Mouse (Mus musculus) heart, embryonic 14.5 days (tissue): ENCODE data around the gene Olfr1416. TPM values are rescaled to one million over a fixed set of nuclear protein-coding genes. Genes with fewer than 3 reads are reported as not detected.
A peak's percentile ranks its signal among the peaks of the same experiment; 100 is the strongest.

Experiments used
- ATAC-seq: fragments of 200-750 bp; cut with Nextera tagmentation; 2 replicates; pipeline ENCODE4 v1.8.0; 2017; ENCODE audit warnings: low read depth, moderate TSS enrichment; ENCODE audit not compliant: insufficient number of reproducible peaks, insufficient read depth, low FRiP score
- H3K27ac ChIP-seq, 2 experiments: fragments of 200-500 bp in 1 of 2; fragments of 300-500 bp in 1 of 2; sonication (generic) in 1 of 2; replicated peaks in 1 of 2; 2 replicates each; pipeline ENCODE4 v1.5.1; 2012 to 2014; ENCODE audit warnings: low read depth in 2 of 2, low read length in 2 of 2, control low read depth in 1 of 2, mild to moderate bottlenecking in 1 of 2, mixed read lengths in 1 of 2; ENCODE audit not compliant: control insufficient read depth in 1 of 2, insufficient read depth in 1 of 2
- H3K27me3 ChIP-seq: fragments of 300-500 bp; sonication (generic); 2 replicates; pipeline ENCODE4 v1.6.1; 2014; ENCODE audit warnings: mild to moderate bottlenecking, low read length, control low read depth; ENCODE audit not compliant: control insufficient read depth, insufficient read depth
- H3K36me3 ChIP-seq: fragments of 300-500 bp; sonication (generic); 2 replicates; pipeline ENCODE4 v1.6.1; 2014; ENCODE audit warnings: mild to moderate bottlenecking, control low read depth, low read length, mixed read lengths; ENCODE audit not compliant: control insufficient read depth, insufficient read depth
- H3K4me1 ChIP-seq, 2 experiments: fragments of 200-500 bp in 1 of 2; fragments of 300-500 bp in 1 of 2; sonication (generic) in 1 of 2; 2 replicates each; pipeline ENCODE4 v1.6.1; 2012 to 2014; ENCODE audit warnings: low read length in 2 of 2, control low read depth in 1 of 2, mixed read lengths in 1 of 2; ENCODE audit not compliant: control insufficient read depth in 2 of 2, insufficient read depth in 2 of 2
- H3K4me2 ChIP-seq: fragments of 300-500 bp; sonication (generic); 2 replicates; pipeline ENCODE4 v1.6.1; 2014; ENCODE audit warnings: mild to moderate bottlenecking, low read length
- H3K4me3 ChIP-seq, 2 experiments: fragments of 200-500 bp in 1 of 2; fragments of 300-500 bp in 1 of 2; sonication (generic) in 1 of 2; 2 replicates each; pipeline ENCODE4 v1.5.1; 2012 to 2014; ENCODE audit warnings: low read length in 2 of 2, mild to moderate bottlenecking in 2 of 2, control low read depth in 1 of 2, low read depth in 1 of 2, moderate library complexity in 1 of 2; ENCODE audit not compliant: control insufficient read depth in 1 of 2, insufficient read depth in 1 of 2
- H3K9ac ChIP-seq: fragments of 300-500 bp; sonication (generic); 2 replicates; pipeline ENCODE4 v1.6.1; 2014; ENCODE audit warnings: mild to moderate bottlenecking, low read length
- H3K9me3 ChIP-seq: fragments of 300-500 bp; sonication (generic); 2 replicates; pipeline ENCODE4 v1.6.1; 2016; ENCODE audit warnings: low read length, control low read depth; ENCODE audit not compliant: control insufficient read depth
- WGBS: fragments of 180-500 bp; shearing (Covaris S2); extraction: QIAGEN DNeasy Blood & Tissue Kit; methylation state at CpG from one replicate; pipeline ENCODE4 v1.1.7; 2014; 5-methylcytosine and 5-hydroxymethylcytosine counted together
- microRNA-seq: library from miRNA; unstranded; fragments of <30 nt; microRNA quantifications from one replicate; pipeline ENCODE4, GENCODE M21; 2016
- polyA plus RNA-seq: library from polyadenylated mRNA; unstranded; fragments of >200 nt; fragmentation: Nextera tagmentation; extraction: Ambion mirVana; gene quantifications from 2 replicates; pipeline ENCODE4 v1.2.1, GENCODE M21; 2014

Gene Olfr1416
- polyA plus RNA-seq, 1 experiment from 2014 or later = not detected

DNA sequence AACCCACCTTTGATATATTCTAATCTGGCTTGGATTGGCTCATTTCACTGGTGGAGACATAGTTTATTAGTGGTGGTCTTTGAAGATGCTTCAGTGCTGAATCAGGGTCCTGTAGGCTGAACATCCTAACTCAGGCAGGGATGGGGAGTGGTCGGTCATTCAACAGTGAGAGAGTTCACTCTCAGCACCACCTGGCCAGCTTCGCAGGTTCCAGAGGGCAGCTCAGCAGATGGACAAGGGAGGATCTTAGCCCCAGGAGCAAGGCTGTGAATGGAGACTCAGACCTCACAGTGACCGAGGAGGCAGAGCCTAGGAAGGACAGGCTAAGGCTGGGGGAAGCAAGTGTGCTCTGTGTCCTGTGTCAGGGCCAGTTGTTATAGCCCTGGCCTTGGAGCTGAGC is 53.5 kb downstream of the Olfr1416 start:
- Histone ChIP-seq H3K9ac (no peak overlapping the region), H3K36me3 (no peaks in the 10 kb centered on the region), H3K9me3 (0 out of 2 replicates have a peak, but pooled peaks cover 2% of the 10 kb centered on the region), H3K27me3 (no peaks in the 10 kb centered on the region), H3K4me2 (no peak overlapping the region), H3K4me1 (peaks cover 0 to under 1% of the 10 kb centered on the region in 2 experiments; a peak in 1 of 4 replicates), H3K27ac (no peak overlapping the region), H3K4me3 (no peak overlapping the region)
- WGBS = 72% methylated on average over 3 of the region's 3 CpGs
- no peak for ATAC-seq

DNA sequence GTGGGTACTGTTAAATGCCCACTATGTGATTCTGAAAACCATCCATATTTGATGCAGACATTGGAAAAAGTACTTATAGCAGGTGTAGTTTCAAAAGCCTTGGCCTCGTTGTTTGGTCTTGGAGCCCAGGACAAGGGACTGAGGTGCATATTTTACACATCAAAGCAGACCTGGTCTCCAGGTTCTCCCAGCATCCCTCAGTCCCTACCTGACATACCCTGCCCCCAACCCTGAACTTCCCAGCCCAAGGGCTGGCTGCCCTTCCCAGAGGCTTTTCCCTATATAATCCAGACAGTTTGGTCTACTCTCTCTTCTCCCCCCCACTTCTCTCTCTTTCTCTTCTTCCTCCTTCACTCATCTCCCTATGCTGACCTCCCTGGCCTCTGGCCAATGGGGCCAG is 53.9 kb downstream of the Olfr1416 start:
- 0 out of 2 replicates have a peak, but pooled peaks cover 2% of the 10 kb centered on the region for H3K9me3 ChIP-seq
- H3K27me3 ChIP-seq = no peaks in the 10 kb centered on the region
- H3K4me1 ChIP-seq = no peaks in the 10 kb centered on the region
- H3K36me3 ChIP-seq = no peaks in the 10 kb centered on the region
- H3K9ac ChIP-seq = no peak overlapping the region
- 90% methylated on average over 1 of the region's 1 CpGs for WGBS
- no peak overlapping the region for H3K4me2 ChIP-seq
- no peak overlapping the region for H3K27ac ChIP-seq
- no peak for ATAC-seq
- H3K4me3 ChIP-seq = no peak overlapping the region

Small RNAs within 50 kb of the gene (microRNA-seq; reads per million reads assigned to microRNA genes)
- 3.4 reads per million, percentile 7 among the genes with 10 or more reads in this experiment for gene Mir6900

Other genes starting within 250 kb of the Olfr1416 start
- gene Ndufa10, start 11.3 kb downstream of the Olfr1416 start, polyA plus RNA-seq = 564 and 575 TPM in 2 replicates
- gene Olfr1415, start 11.0 kb upstream of the Olfr1416 start, polyA plus RNA-seq = not detected in 2 replicates
- not detected in 2 replicates for gene Olfr1414, start 33.5 kb upstream of the Olfr1416 start, polyA plus RNA-seq
- gene Olfr1413, start 86.2 kb upstream of the Olfr1416 start, polyA plus RNA-seq = not detected in 2 replicates
- gene Olfr1412, start 100.7 kb upstream of the Olfr1416 start, polyA plus RNA-seq = not detected in 2 replicates
- gene Olfr1411, start 109.3 kb upstream of the Olfr1416 start, polyA plus RNA-seq = not detected in 2 replicates
- not detected in 2 replicates for gene Olfr1410, start 120.7 kb upstream of the Olfr1416 start, polyA plus RNA-seq
- not detected in 2 replicates for gene Olfr12, start 132.7 kb upstream of the Olfr1416 start, polyA plus RNA-seq
- gene Cops9, start 156.9 kb upstream of the Olfr1416 start, polyA plus RNA-seq = 521 and 566 TPM in 2 replicates
- not detected in 2 replicates for gene Otos, start 163.7 kb upstream of the Olfr1416 start, polyA plus RNA-seq